ENCODE assay signal across 16 mouse cellular contexts in genomic region chr12:77224121-77224520, GRCm38 (mm10). TPM values are rescaled to one million over a fixed set of nuclear protein-coding genes. Genes with fewer than 3 reads are reported as not detected.
DNase-seq lines count a peak whose midpoint lies in the region; ATAC-seq lines count a peak whose summit lies in the region.
"Had no signal": no experiment of that assay in that cellular context is flagged by ENCODE, and none has a peak within 500 bp of the region (broad histone marks: within the 10 kb centered on the region; RNA-seq: fewer than 3 reads in every experiment).

No protein-coding gene starts in this region.

- DNase-seq in left cerebral cortex, adult 18-20 months (ENCODE audit: low spot score in 2 of 2) = peak; percentile 6 to 21
- no peak for DNase-seq in left cerebral cortex, postnatal 4 days
- peak; percentile 20 for DNase-seq in right cerebral cortex, adult 18-20 months
- no peak for DNase-seq in right cerebral cortex, postnatal 4 days
- DNase-seq in liver, embryonic 13.5 days = no peak
- DNase-seq in gastrocnemius, postnatal 4 days (ENCODE audit: low spot score in 2 of 2) = no peak
- DNase-seq: cerebellum, adult 9-11 months; gastrocnemius, postnatal 25 days; lung, postnatal 14 days had no signal

- H3K27ac ChIP-seq in liver, embryonic 13.5 days = peak overlapping the region; percentile 67; the same call in 1 of the 2 replicates
- H3K27ac ChIP-seq: embryonic facial prominence, embryonic 13.5 days; hindbrain, postnatal 0 days; limb, embryonic 10.5 days; neural tube, embryonic 13.5 days had no signal

- H3K4me3 ChIP-seq in liver, embryonic 13.5 days (replicated peaks) = no peak overlapping the region
- H3K4me3 ChIP-seq: embryonic facial prominence, embryonic 13.5 days; limb, embryonic 10.5 days; neural tube, embryonic 13.5 days had no signal

- no peak for ATAC-seq in liver, embryonic 13.5 days (ENCODE audit: low read depth)
- ATAC-seq in erythroid progenitor cell, adult 5-6 weeks (replicated peaks; ENCODE audit: low FRiP score, poor library complexity, severe bottlenecking) = no peak
- ATAC-seq: hindbrain, postnatal 0 days; intestine, postnatal 0 days had no signal

- intact Hi-C loops in left cerebral cortex, postnatal 4 days (cut with DNase I) = no loop called here

- H3K4me1 ChIP-seq in liver, embryonic 13.5 days (replicated peaks) = peaks cover 24% of the 10 kb centered on the region
- H3K4me1 ChIP-seq: embryonic facial prominence, embryonic 13.5 days; limb, embryonic 10.5 days; neural tube, embryonic 13.5 days had no signal

- no peaks in the 10 kb centered on the region for H3K27me3 ChIP-seq in liver, embryonic 13.5 days
- H3K27me3 ChIP-seq: CH12.LX; embryonic facial prominence, embryonic 13.5 days; neural tube, embryonic 13.5 days had no signal

- no peaks in the 10 kb centered on the region for H3K9me3 ChIP-seq in liver, embryonic 13.5 days (replicated peaks)
- H3K9me3 ChIP-seq: embryonic facial prominence, embryonic 13.5 days; limb, embryonic 10.5 days; neural tube, embryonic 13.5 days had no signal

- H3K9ac ChIP-seq in liver, embryonic 13.5 days = no peak overlapping the region
- H3K9ac ChIP-seq: embryonic facial prominence, embryonic 13.5 days; neural tube, embryonic 13.5 days had no signal

- 84% methylated on average over 4 of the region's 4 CpGs for WGBS in liver, embryonic 13.5 days (ENCODE audit: insufficient replicate concordance)

- H3K36me3 ChIP-seq in liver, embryonic 13.5 days = no peaks in the 10 kb centered on the region
- H3K36me3 ChIP-seq: embryonic facial prominence, embryonic 13.5 days; limb, embryonic 10.5 days; neural tube, embryonic 13.5 days had no signal

- no peak overlapping the region; the same call in 1 of the 2 replicates for H3K4me2 ChIP-seq in liver, embryonic 13.5 days
- H3K4me2 ChIP-seq: embryonic facial prominence, embryonic 13.5 days; neural tube, embryonic 13.5 days had no signal

RNA-seq across cellular contexts. Expression of gene Fut8, which starts 13.8 kb away (rescaled TPM):
- total RNA-seq in left cerebral cortex, adult 18-20 months (2021) = 10 to 100 TPM; 53.3 to 59.8 TPM
- total RNA-seq in left cerebral cortex, postnatal 4 days (2021) = 10 to 100 TPM; 85.9 to 93.8 TPM
- polyA plus RNA-seq in liver, embryonic 13.5 days (2015; fragmentation: Nextera tagmentation; extraction: Ambion mirVana) = 13.8 and 16.7 TPM in 2 replicates
- total RNA-seq in erythroid progenitor cell, adult 5-6 weeks (2015; ENCODE audit: low replicate concordance) = 33.5 and 39.4 TPM in 2 replicates
- 17.5 and 24.8 TPM in 2 replicates for total RNA-seq in erythroid progenitor cell, adult 5-6 weeks (2017; ENCODE audit: low replicate concordance)
- total RNA-seq in gastrocnemius, postnatal 4 days (2021) = 10 to 100 TPM; 29.8 to 30.9 TPM

Comparison
In these comparisons a context has a peak if more than half of its experiments do, and no peak if none do; other contexts are left out.
1. DNase-seq: peak in left cerebral cortex, adult 18-20 months (2 of 2) and right cerebral cortex, adult 18-20 months (single experiment); none in left cerebral cortex, postnatal 4 days (single experiment), right cerebral cortex, postnatal 4 days (single experiment), liver, embryonic 13.5 days (single experiment) and gastrocnemius, postnatal 4 days (0 of 2).